Mouse (Mus musculus): ENCODE data around the gene Pfn3. TPM values are rescaled to one million over a fixed set of nuclear protein-coding genes. Genes with fewer than 3 reads are reported as not detected.

Pfn3 gene
- polyA plus RNA-seq, 1 experiment from 2014 or later: not detected

DNA sequence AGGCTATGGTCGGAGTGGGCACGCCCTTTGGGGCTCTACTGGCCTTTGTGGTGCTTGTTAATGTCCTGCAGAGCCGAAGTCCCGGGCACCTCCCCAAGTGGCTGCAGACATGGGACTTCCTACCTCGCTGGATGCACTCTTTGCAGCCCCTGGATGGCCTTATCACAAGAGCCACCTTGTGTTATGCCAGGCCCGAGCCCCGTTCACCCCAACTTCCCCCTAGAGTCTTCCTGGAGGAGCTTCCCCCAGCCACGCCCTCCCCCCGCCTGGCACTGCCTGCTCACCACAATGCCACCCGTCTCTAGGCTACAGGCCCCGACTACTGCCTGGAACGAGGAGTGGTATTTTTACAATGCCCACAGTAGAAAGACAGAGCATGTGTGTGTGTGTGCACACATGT lies 1.7 kb downstream of the Pfn3 start:
- WGBS: 75% methylated on average over 12 of the region's 12 CpGs
- H3K27ac ChIP-seq (ENCODE audit: low read length): no peak overlapping the region
- no peaks in the 10 kb centered on the region for H3K36me3 ChIP-seq (ENCODE audit: control insufficient read depth, insufficient read depth, low read length)
- no peak overlapping the region for H3K4me3 ChIP-seq (ENCODE audit: low read length)
- H3K9ac ChIP-seq (ENCODE audit: low read length): no peak overlapping the region
- H3K4me1 ChIP-seq (replicated peaks; ENCODE audit: control insufficient read depth, insufficient read depth, low read length): peaks cover 5% of the 10 kb centered on the region
- no peak overlapping the region for H3K4me2 ChIP-seq (ENCODE audit: low read depth, low read length)
- peaks cover 11% of the 10 kb centered on the region for H3K27me3 ChIP-seq (ENCODE audit: control insufficient read depth, insufficient read depth, low read depth, low read length)
- ATAC-seq (ENCODE audit: low read depth): no peak
- H3K9me3 ChIP-seq (ENCODE audit: control insufficient read depth, low read length): no peaks in the 10 kb centered on the region

DNA sequence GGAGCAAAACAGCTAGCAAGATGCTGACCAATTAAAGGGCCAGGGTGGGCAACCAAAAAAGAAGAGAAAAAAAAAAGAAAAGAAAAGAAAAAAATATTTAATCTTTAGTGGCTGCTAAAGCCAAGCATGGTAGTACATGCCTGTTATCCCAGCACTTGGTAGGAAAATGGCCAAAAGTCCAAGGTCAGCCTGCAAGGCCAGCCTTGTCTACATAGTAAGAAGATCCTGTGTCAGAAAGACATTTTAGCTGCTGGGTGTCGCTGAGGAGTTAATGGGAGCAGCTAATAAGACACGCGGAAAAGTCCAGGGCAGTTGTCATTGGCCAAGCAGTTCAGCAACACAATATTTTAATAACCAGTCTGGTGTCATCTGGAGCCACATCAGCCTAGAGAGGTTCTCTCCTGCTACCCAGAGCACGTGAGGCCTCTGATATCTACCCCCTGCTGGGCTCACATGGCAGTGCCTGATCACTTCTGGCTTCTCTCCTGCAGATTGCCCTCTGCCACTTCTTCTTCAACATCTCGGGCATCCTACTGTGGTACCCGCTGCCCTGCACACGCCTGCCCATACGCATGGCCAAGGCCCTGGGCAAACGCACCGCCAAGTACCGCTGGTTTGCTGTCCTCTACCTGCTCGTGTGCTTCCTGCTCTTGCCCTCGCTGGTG lies 2.3 kb downstream of the Pfn3 start:
- H3K4me3 ChIP-seq (ENCODE audit: low read length): no peak overlapping the region
- H3K27me3 ChIP-seq (ENCODE audit: control insufficient read depth, insufficient read depth, low read depth, low read length): peaks cover 9% of the 10 kb centered on the region

DNA sequence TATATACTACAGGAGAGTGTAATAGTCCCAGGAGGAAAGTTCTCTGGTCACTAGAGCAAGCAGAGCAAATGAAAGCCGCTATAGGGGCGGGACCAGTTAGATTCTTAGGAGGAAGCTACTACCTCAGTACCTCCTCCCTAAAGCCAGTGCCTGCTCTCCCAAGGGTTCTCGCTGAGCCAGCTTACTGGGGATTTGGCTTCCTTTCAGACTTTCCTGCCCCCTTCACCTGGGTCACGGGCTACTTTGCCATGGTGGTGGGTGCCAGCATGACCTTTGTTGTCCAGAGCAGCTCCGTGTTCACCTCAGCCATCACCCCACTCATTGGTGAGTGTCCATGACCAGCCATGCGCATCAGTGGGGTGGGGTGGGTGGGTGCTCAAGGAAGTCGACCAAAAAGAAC lies 3.2 kb downstream of the Pfn3 start:
- Histone ChIP-seq H3K4me2 (ENCODE audit: low read depth, low read length) (no peak overlapping the region), H3K4me3 (ENCODE audit: low read length) (no peak overlapping the region), H3K4me1 (replicated peaks; ENCODE audit: control insufficient read depth, insufficient read depth, low read length) (peaks cover 5% of the 10 kb centered on the region), H3K27me3 (ENCODE audit: control insufficient read depth, insufficient read depth, low read depth, low read length) (peaks cover 9% of the 10 kb centered on the region), H3K27ac (ENCODE audit: low read length) (no peak overlapping the region), H3K36me3 (ENCODE audit: control insufficient read depth, insufficient read depth, low read length) (no peaks in the 10 kb centered on the region), H3K9ac (ENCODE audit: low read length) (no peak overlapping the region), H3K9me3 (ENCODE audit: control insufficient read depth, low read length) (no peaks in the 10 kb centered on the region)
- WGBS: 61% methylated on average over 7 of the region's 7 CpGs
- ATAC-seq (ENCODE audit: low read depth): no peak

More for the DNA sequence above, 2.3 kb downstream of the Pfn3 start:
- H3K9ac ChIP-seq (ENCODE audit: low read length): no peak overlapping the region
- H3K4me2 ChIP-seq (ENCODE audit: low read depth, low read length): no peak overlapping the region
- no peaks in the 10 kb centered on the region for H3K36me3 ChIP-seq (ENCODE audit: control insufficient read depth, insufficient read depth, low read length)
- 77% methylated on average over 13 of the region's 13 CpGs for WGBS
- no peak for ATAC-seq (ENCODE audit: low read depth)
- no peak overlapping the region for H3K27ac ChIP-seq (ENCODE audit: low read length)
- H3K4me1 ChIP-seq (replicated peaks; ENCODE audit: control insufficient read depth, insufficient read depth, low read length): peaks cover 5% of the 10 kb centered on the region
- H3K9me3 ChIP-seq (ENCODE audit: control insufficient read depth, low read length): no peaks in the 10 kb centered on the region

DNA sequence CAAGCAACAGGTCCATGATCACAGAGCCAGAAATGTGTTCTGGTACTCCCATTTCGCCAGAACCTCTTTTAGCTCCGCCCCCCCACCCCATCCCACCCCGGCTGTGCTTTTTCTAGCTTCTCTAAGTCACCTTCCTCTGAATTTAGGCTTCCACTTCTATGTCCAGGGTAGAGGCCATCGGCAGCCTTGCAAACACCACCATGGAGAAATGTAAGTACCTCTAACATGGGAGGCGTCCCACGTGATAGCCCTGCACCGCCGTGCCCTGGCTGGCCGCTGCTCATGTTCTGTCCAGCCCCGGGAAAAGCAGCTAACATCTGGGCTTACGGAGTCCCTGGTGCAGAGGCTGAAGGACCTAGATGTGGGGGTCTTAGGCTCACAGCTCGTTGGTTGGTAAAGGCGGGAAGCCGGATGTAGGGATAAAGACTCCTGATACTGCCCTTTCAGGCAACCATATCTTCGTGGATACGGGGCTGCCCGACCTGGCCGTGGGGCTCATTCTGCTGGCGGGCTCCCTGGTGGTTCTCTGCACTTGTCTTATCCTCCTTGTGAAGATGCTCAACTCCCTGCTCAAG lies 6.4 kb downstream of the Pfn3 start:
- no peaks in the 10 kb centered on the region for H3K9me3 ChIP-seq (ENCODE audit: control insufficient read depth, low read length)
- no peak for ATAC-seq (ENCODE audit: low read depth)

GRCm38 (mm10) chr13:55407341-55407740 lies 7.7 kb downstream of the Pfn3 start:
- Histone ChIP-seq H3K4me1 (replicated peaks; ENCODE audit: control insufficient read depth, insufficient read depth, low read length) (peaks cover 4% of the 10 kb centered on the region), H3K4me3 (ENCODE audit: low read length) (no peak overlapping the region), H3K36me3 (ENCODE audit: control insufficient read depth, insufficient read depth, low read length) (no peaks in the 10 kb centered on the region), H3K9ac (ENCODE audit: low read length) (no peak overlapping the region), H3K4me2 (ENCODE audit: low read depth, low read length) (no peak overlapping the region), H3K27ac (ENCODE audit: low read length) (no peak overlapping the region), H3K9me3 (ENCODE audit: control insufficient read depth, low read length) (no peaks in the 10 kb centered on the region), H3K27me3 (ENCODE audit: control insufficient read depth, insufficient read depth, low read depth, low read length) (no peaks in the 10 kb centered on the region; the same call in 1 of the 2 replicates)
- no peak for ATAC-seq (ENCODE audit: low read depth)
- WGBS: 77% methylated on average over 4 of the region's 4 CpGs

More for the DNA sequence above, 6.4 kb downstream of the Pfn3 start:
- Histone ChIP-seq H3K9ac (ENCODE audit: low read length) (no peak overlapping the region), H3K27ac (ENCODE audit: low read length) (no peak overlapping the region), H3K36me3 (ENCODE audit: control insufficient read depth, insufficient read depth, low read length) (no peaks in the 10 kb centered on the region), H3K27me3 (ENCODE audit: control insufficient read depth, insufficient read depth, low read depth, low read length) (no peaks in the 10 kb centered on the region; the same call in 1 of the 2 replicates), H3K4me2 (ENCODE audit: low read depth, low read length) (no peak overlapping the region), H3K4me1 (replicated peaks; ENCODE audit: control insufficient read depth, insufficient read depth, low read length) (peaks cover 4% of the 10 kb centered on the region), H3K4me3 (ENCODE audit: low read length) (no peak overlapping the region)
- 79% methylated on average over 19 of the region's 19 CpGs for WGBS

DNA sequence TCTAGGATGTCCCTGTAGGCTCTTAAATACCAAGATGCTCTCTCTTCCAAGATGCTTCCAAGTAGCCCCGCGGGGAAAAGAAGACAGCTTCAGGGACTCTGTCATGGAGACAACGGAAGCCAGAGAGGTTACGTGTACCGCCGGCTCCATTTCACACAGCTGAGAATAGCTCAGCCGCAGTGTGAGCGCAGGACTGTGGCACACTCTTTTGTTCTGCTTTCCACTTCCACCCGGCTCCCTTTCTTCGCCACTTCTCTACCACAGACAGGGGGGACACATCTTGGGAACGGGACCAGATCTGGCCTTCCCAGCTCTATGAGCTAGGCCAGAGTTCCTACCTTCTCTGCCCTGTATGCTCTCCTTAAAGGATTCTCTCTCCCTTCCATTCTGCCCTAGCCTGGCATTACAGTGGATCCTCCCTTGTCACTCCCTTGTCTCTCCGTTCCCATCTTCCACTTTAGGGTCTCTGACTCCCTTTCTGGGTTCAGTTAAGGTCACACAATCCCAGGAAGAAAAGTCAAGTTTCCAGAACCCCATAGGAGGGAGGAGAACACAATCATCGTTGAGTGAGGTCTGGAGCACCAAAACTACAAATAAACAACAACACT lies 9.1 kb downstream of the Pfn3 start:
- 63% methylated on average over 13 of the region's 13 CpGs for WGBS

GRCm38 (mm10) chr13:55404853-55405782 lies 9.9 kb downstream of the Pfn3 start:
- H3K9ac ChIP-seq (ENCODE audit: low read length): no peak overlapping the region; the same call in 1 of the 2 replicates
- H3K36me3 ChIP-seq (ENCODE audit: control insufficient read depth, insufficient read depth, low read length): no peaks in the 10 kb centered on the region
- peaks cover 4% of the 10 kb centered on the region for H3K4me1 ChIP-seq (replicated peaks; ENCODE audit: control insufficient read depth, insufficient read depth, low read length)
- ATAC-seq (ENCODE audit: low read depth): peak; percentile 93
- H3K27me3 ChIP-seq (ENCODE audit: control insufficient read depth, insufficient read depth, low read depth, low read length): no peaks in the 10 kb centered on the region; the same call in 1 of the 2 replicates
- 12% methylated on average over 11 of the region's 11 CpGs for WGBS
- peak overlapping the region; percentile 23; the same call in 1 of the 2 replicates for H3K4me2 ChIP-seq (ENCODE audit: low read depth, low read length)
- H3K4me3 ChIP-seq (ENCODE audit: low read length): no peak overlapping the region
- H3K27ac ChIP-seq (ENCODE audit: low read length): no peak overlapping the region
- no peaks in the 10 kb centered on the region for H3K9me3 ChIP-seq (ENCODE audit: control insufficient read depth, low read length)

More for the DNA sequence above, 9.1 kb downstream of the Pfn3 start:
- no peak overlapping the region for H3K4me2 ChIP-seq (ENCODE audit: low read depth, low read length)
- H3K27ac ChIP-seq (ENCODE audit: low read length): no peak overlapping the region
- H3K9ac ChIP-seq (ENCODE audit: low read length): no peak overlapping the region; the same call in 1 of the 2 replicates
- no peaks in the 10 kb centered on the region; the same call in 1 of the 2 replicates for H3K27me3 ChIP-seq (ENCODE audit: control insufficient read depth, insufficient read depth, low read depth, low read length)
- ATAC-seq (ENCODE audit: low read depth): peak; percentile 16; the same call in 1 of the 2 replicates
- H3K4me3 ChIP-seq (ENCODE audit: low read length): no peak overlapping the region
- H3K9me3 ChIP-seq (ENCODE audit: control insufficient read depth, low read length): no peaks in the 10 kb centered on the region
- peaks cover 4% of the 10 kb centered on the region for H3K4me1 ChIP-seq (replicated peaks; ENCODE audit: control insufficient read depth, insufficient read depth, low read length)
- no peaks in the 10 kb centered on the region for H3K36me3 ChIP-seq (ENCODE audit: control insufficient read depth, insufficient read depth, low read length)

- Histone ChIP-seq H3K27ac (ENCODE audit: low read length) (no peak overlapping the region), H3K4me1 (replicated peaks; ENCODE audit: control insufficient read depth, insufficient read depth, low read length) (peaks cover 4% of the 10 kb centered on the region), H3K9me3 (ENCODE audit: control insufficient read depth, low read length) (no peaks in the 10 kb centered on the region), H3K9ac (ENCODE audit: low read length) (no peak overlapping the region), H3K4me2 (ENCODE audit: low read depth, low read length) (no peak overlapping the region), H3K27me3 (ENCODE audit: control insufficient read depth, insufficient read depth, low read depth, low read length) (no peaks in the 10 kb centered on the region; the same call in 1 of the 2 replicates), H3K36me3 (ENCODE audit: control insufficient read depth, insufficient read depth, low read length) (no peaks in the 10 kb centered on the region), H3K4me3 (ENCODE audit: low read length) (no peak overlapping the region)
- ATAC-seq (ENCODE audit: low read depth): no peak
- WGBS: 64% methylated on average over 15 of the region's 15 CpGs
These were observed 10.8 kb downstream of the Pfn3 start for GRCm38 (mm10) chr13:55403935-55404852.

Measured in lung, embryonic 16.5 days (tissue).